Mouse (Mus musculus) olfactory bulb, adult 2 months (tissue): Measurements from ENCODE around the gene Mov10l1.

Experiments
- CTCF ChIP-seq: fragments of 200-500 bp; IDR thresholded peaks from 2 replicates; pipeline ENCODE4 v1.5.1; 2012; ENCODE audit warnings: low read depth, mild to moderate bottlenecking, low read length, moderate library complexity; ENCODE audit not compliant: insufficient read depth
- POLR2A ChIP-seq: fragments of 200-500 bp; IDR thresholded peaks from 2 replicates; pipeline ENCODE4 v1.6.1; 2012; ENCODE audit warnings: mild to moderate bottlenecking, low read depth, low read length, moderate library complexity; ENCODE audit not compliant: insufficient read depth

DNA sequence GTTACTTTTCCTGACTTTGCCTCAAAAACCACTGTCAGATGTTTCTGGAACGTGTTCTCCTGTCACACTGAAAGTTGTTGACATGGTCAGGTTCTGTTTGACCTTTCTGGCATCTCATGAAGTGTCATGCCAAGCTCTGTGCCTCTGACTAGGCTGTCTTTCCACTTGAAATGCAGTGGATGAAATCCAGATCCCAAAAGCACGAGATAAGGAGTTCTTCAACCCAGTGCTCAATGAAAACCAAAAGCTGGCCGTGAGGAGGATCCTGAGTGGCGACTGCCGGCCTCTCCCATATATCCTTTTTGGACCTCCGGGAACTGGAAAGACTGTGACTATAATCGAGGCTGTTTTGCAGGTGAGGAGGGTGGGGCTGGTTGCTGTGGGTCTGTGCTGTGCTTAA is 37.4 kb downstream of the Mov10l1 start:
- TF ChIP-seq CTCF = no peak
- no peak for TF ChIP-seq POLR2A
